Mouse (Mus musculus) hindbrain, postnatal 0 days (tissue): Measurements from ENCODE around the gene Napsa. TPM values are rescaled to one million over a fixed set of nuclear protein-coding genes. Genes with fewer than 3 reads are reported as not detected.

Experiments used
- ATAC-seq: fragments of 200-750 bp; cut with Nextera tagmentation; 2 replicates; pipeline ENCODE4 v1.8.0; 2017; ENCODE audit warnings: mild to moderate bottlenecking, moderate TSS enrichment, moderate library complexity
- DNase-seq: peaks from one replicate; pipeline ENCODE4 v3.0.0-alpha.2; 2015; ENCODE audit warnings: low spot score
- H3K27ac ChIP-seq: fragments of 300-500 bp; sonication (generic); 2 replicates; pipeline ENCODE4 v1.5.1; 2014; ENCODE audit warnings: mild to moderate bottlenecking
- H3K27me3 ChIP-seq: fragments of 300-500 bp; sonication (generic); 2 replicates; pipeline ENCODE4 v1.6.1; 2014; ENCODE audit warnings: low read length, mixed read lengths; ENCODE audit not compliant: insufficient read depth
- H3K36me3 ChIP-seq: fragments of 300-500 bp; sonication (generic); 2 replicates; pipeline ENCODE4 v1.6.1; 2014; ENCODE audit warnings: low read length, mixed read lengths; ENCODE audit not compliant: insufficient read depth
- H3K4me1 ChIP-seq: fragments of 300-500 bp; sonication (generic); 2 replicates; pipeline ENCODE4 v1.6.1; 2014; ENCODE audit warnings: antibody characterized with exemption, low read length, mixed read lengths; ENCODE audit not compliant: insufficient read depth
- H3K4me2 ChIP-seq: fragments of 300-500 bp; sonication (generic); 2 replicates; pipeline ENCODE4 v1.6.1; 2014; ENCODE audit warnings: low read depth, mild to moderate bottlenecking, low read length, moderate library complexity, mixed read lengths
- H3K4me3 ChIP-seq: fragments of 300-500 bp; sonication (generic); 2 replicates; pipeline ENCODE4 v1.5.1; 2014; ENCODE audit warnings: low read length
- H3K9ac ChIP-seq: fragments of 300-500 bp; sonication (generic); replicated peaks from 2 replicates; pipeline ENCODE4 v1.6.1; 2014; ENCODE audit warnings: mild to moderate bottlenecking, low read length, moderate library complexity, mixed read lengths
- H3K9me3 ChIP-seq: fragments of 300-500 bp; sonication (generic); 2 replicates; pipeline ENCODE4 v1.6.1; 2016; ENCODE audit warnings: low read length, mixed read lengths
- CTCF ChIP-seq: IDR thresholded peaks from 2 replicates; pipeline ENCODE4 v1.5.1; 2016; ENCODE audit warnings: antibody characterized with exemption, control low read depth, low read depth
- WGBS: fragments of 180-500 bp; shearing (Covaris S2); extraction: QIAGEN DNeasy Blood & Tissue Kit; methylation state at CpG from one replicate; pipeline ENCODE4 v1.1.7; 2014; 5-methylcytosine and 5-hydroxymethylcytosine counted together
- polyA plus RNA-seq: library from polyadenylated mRNA; unstranded; fragments of >200 nt; fragmentation: Nextera tagmentation; extraction: Ambion mirVana; gene quantifications from 2 replicates; pipeline ENCODE4 v1.2.1, GENCODE M21; 2015
- total RNA-seq: library from RNA; depleted of rRNA; stranded (reverse); fragments of >200 nt; gene quantifications from 2 replicates; pipeline ENCODE4 v1.2.3, GENCODE M21; 2014; rRNA removed

Napsa gene
- total RNA-seq (0.90 TPM in 1 of 2 replicates, not detected in the other), polyA plus RNA-seq (0.26 and 0.69 TPM in 2 replicates)

DNA sequence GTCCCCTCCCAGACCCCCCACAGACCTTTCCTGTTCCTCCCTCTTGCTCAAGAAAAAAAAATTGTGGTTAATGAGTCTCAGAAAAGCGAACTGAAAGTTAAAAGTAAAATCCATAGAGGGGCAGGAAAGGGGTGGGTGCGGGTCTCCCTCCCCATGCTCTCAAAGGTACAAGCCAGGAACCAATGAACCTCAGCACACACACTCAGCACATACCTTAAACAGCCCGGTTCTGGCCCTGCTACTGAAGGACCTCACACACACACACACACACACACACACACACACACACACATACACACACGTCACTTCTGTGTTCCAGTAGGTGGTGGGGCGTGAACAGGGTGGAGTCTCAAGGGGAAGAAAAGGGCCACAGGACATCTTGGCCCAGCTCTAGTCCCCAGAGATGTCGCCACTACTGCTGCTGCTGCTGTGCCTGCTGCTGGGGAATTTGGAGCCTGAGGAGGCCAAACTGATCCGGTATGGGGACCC, at the start of gene Napsa:
Napsa (plus strand) TSS at position 168 of the 489 bp plus-strand sequence.
- no peak for TF ChIP-seq CTCF
- H3K9me3 ChIP-seq = no peaks in the 10 kb centered on the region
- ATAC-seq (no peak), DNase-seq (no peak)
- no peak within 1 kb of the TSS for H3K27ac ChIP-seq
- H3K9ac ChIP-seq = no peak within 1 kb of the TSS
- no peak within 1 kb of the TSS for H3K4me2 ChIP-seq
- H3K4me1 ChIP-seq = no peaks in the 10 kb centered on the region
- H3K27me3 ChIP-seq = no peaks in the 10 kb centered on the region
- H3K4me3 ChIP-seq = no peak within 1 kb of the TSS
- H3K36me3 ChIP-seq = no peaks in the 10 kb centered on the region
- 32% methylated on average over 7 of the region's 7 CpGs for WGBS

GRCm38 (mm10) chr7:44523056-44523455, 49.1 kb upstream of the Napsa start:
- H3K36me3 ChIP-seq = no peaks in the 10 kb centered on the region
- peaks cover 4% of the 10 kb centered on the region; the same call in 1 of the 2 replicates for H3K4me1 ChIP-seq
- no peak overlapping the region for H3K9ac ChIP-seq
- H3K27ac ChIP-seq = no peak overlapping the region
- no peak for TF ChIP-seq CTCF
- 75% methylated on average over 2 of the region's 2 CpGs for WGBS
- DNase-seq (no peak), ATAC-seq (no peak)
- H3K9me3 ChIP-seq = no peaks in the 10 kb centered on the region
- no peaks in the 10 kb centered on the region for H3K27me3 ChIP-seq
- no peak overlapping the region for H3K4me2 ChIP-seq
- no peak overlapping the region for H3K4me3 ChIP-seq

DNA sequence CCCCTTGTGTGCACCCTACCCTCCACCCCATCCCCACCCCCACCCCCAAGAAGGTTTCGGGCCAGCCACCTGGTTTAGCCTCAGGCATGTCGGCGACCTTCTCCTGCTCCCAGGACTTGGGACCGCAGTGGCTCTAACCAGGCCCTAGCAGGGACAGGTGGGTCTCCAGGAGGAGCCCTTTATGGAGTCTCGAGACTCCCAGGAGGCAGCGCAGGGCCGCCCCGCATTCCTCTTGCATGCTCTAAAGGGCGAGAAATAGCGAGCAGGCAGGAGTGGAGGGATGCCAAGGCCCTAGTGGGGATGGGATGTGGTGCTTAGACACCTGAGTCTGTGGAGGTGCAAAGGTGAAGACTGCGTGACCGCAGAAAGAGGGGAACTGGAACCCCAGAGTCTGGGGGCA, 47.7 kb upstream of the Napsa start, which contains the start of gene Mybpc2:
Mybpc2 (minus strand) TSS at position 155 of the 400 bp plus-strand sequence.
- Histone ChIP-seq H3K9me3 (no peaks in the 10 kb centered on the region), H3K4me2 (peak within 1 kb of the TSS; percentile 41), H3K36me3 (no peaks in the 10 kb centered on the region), H3K9ac (no peak within 1 kb of the TSS; the same call in 1 of the 2 replicates), H3K27ac (peak within 1 kb of the TSS; percentile 20; the same call in 1 of the 2 replicates), H3K4me3 (no peak within 1 kb of the TSS), H3K27me3 (no peaks in the 10 kb centered on the region), H3K4me1 (peaks cover 8% of the 10 kb centered on the region; the same call in 1 of the 2 replicates)
- ATAC-seq = no peak
- DNase-seq = no peak
- WGBS = 36% methylated on average over 12 of the region's 12 CpGs
- no peak for TF ChIP-seq CTCF

- Histone ChIP-seq H3K36me3 (no peaks in the 10 kb centered on the region), H3K9me3 (no peaks in the 10 kb centered on the region), H3K4me1 (peaks cover 8% of the 10 kb centered on the region; the same call in 1 of the 2 replicates), H3K4me2 (peak overlapping the region; percentile 41), H3K27me3 (no peaks in the 10 kb centered on the region), H3K9ac (no peak overlapping the region; the same call in 1 of the 2 replicates), H3K4me3 (no peak overlapping the region), H3K27ac (peak overlapping the region; percentile 20; the same call in 1 of the 2 replicates)
- 0 out of 2 replicates have a peak, but pooled peaks have one; percentile 16 for ATAC-seq
- WGBS = 10% methylated on average over 21 of the region's 22 CpGs
- peak; percentile 73 for DNase-seq
- TF ChIP-seq CTCF = no peak
Observed at GRCm38 (mm10) chr7:44525126-44525832, 46.9 kb upstream of the Napsa start.

- no peak overlapping the region for H3K27ac ChIP-seq
- no peaks in the 10 kb centered on the region for H3K27me3 ChIP-seq
- DNase-seq (no peak), ATAC-seq (no peak)
- no peaks in the 10 kb centered on the region for H3K9me3 ChIP-seq
- no peak overlapping the region for H3K4me2 ChIP-seq
- peaks cover 8% of the 10 kb centered on the region; the same call in 1 of the 2 replicates for H3K4me1 ChIP-seq
- H3K36me3 ChIP-seq = no peaks in the 10 kb centered on the region
- TF ChIP-seq CTCF = no peak
- H3K4me3 ChIP-seq = no peak overlapping the region
- H3K9ac ChIP-seq = no peak overlapping the region
- WGBS = 92% methylated on average over 14 of the region's 14 CpGs
Observed at GRCm38 (mm10) chr7:44526414-44527154, 45.6 kb upstream of the Napsa start.

GRCm38 (mm10) chr7:44527483-44528398, 44.4 kb upstream of the Napsa start:
- peak overlapping the region; percentile 74 for H3K4me2 ChIP-seq
- H3K4me1 ChIP-seq = peaks cover 8% of the 10 kb centered on the region; the same call in 1 of the 2 replicates
- no peaks in the 10 kb centered on the region for H3K9me3 ChIP-seq
- H3K36me3 ChIP-seq = no peaks in the 10 kb centered on the region
- H3K4me3 ChIP-seq = peak overlapping the region; percentile 35
- peak; percentile 88 for TF ChIP-seq CTCF
- DNase-seq = peak; percentile 84
- H3K9ac ChIP-seq = peak overlapping the region; percentile 50
- peak; percentile 75 for ATAC-seq
- 7% methylated on average over 40 of the region's 40 CpGs for WGBS
- no peaks in the 10 kb centered on the region for H3K27me3 ChIP-seq
- H3K27ac ChIP-seq = peak overlapping the region; percentile 57; the same call in 1 of the 2 replicates
